Mouse (Mus musculus): ENCODE measurements around the gene Hdac10. TPM values are rescaled to one million over a fixed set of nuclear protein-coding genes. Genes with fewer than 3 reads are reported as not detected.
A peak's percentile ranks its signal among the peaks of the same experiment; 100 is the strongest.

Hdac10 gene
- 10 to 100 TPM in 2 of 3 experiments, 1 to 10 TPM in 1; 8.6 to 29.8 (median 25.6) TPM for polyA plus RNA-seq (2017; shearing (Covaris generic))

DNA sequence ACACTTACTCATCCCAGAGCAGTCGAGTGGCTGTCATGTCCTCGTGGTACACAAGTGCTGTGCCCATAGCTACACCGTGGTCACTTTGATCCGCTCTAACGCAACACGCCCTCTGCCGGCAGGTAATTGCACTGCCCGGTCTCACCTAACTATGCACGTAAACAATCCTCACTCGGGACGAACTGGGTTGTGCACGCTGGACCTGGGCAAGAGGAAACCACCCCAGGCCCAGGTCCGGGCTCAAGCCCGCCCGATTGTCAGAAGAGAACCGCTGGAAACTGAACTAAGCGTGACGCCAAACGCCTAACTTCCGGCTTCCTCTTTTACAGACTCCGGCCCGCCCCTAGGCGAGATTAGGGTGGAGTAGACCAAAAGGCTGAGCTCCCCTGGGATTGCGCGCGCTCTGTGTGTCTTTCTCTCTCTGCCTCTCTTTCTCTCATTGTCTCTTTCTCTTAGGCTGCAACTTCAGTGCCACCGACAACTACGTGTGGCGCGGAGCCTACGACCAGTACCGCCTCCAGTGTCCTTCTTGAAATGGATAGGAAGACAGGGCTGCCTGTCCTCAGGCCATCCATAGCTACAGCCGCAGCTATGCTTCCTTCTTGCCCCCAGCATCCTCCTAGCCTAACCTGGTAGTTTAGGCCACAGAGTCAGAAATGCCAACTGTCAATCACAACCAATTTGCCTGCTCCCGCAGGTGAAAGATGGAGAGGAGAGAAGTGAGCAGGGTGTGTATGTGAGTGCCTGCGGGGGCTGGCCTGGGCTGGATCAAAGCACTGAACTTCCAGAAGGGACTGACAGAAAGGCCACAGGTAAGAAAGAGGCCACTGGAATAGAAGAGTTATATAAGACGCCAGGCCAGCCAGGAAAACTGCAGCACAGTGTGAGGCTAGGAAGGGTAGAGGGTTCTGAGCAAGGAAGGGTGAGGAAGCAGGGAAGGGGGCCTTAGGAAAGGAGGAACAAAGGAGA lies at the start of gene Hdac10:
Hdac10 (minus strand) TSS at position 319 of the 969 bp plus-strand sequence.
- ATAC-seq = peak; percentile 79

DNA sequence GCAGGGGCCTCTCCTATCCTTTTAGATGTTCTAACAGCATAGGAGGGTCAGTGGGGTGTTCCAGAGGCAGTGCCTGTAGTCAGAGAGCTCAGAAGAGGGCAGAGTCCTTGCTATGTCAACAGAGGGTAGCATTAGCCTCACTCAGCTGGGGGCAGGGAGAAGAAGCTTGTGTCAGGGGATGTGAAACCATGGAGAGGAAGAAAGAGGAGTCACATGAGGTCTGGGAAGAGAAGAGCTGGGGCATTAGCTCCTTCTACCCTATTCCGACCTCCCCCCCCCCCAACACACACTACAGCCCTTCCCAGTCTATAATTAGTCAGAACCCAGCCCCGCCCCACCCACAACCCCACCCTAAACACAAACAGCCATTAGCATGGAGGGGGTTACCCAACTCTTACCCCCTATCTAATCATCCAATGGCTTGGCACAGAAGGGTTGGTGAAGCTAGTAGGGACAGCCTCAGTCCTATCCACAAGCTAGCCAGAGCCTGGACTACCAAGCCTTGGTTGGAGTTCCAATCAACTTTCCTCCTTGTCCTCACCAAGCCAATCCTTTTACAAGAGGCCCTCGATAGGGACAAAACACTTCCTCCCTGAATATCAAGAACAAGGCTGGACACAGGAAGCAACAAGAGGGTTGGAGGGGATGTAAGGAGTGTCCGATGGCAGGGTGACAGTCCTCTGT lies 49.2 kb upstream of the Hdac10 start:
- no peak for ATAC-seq

DNA sequence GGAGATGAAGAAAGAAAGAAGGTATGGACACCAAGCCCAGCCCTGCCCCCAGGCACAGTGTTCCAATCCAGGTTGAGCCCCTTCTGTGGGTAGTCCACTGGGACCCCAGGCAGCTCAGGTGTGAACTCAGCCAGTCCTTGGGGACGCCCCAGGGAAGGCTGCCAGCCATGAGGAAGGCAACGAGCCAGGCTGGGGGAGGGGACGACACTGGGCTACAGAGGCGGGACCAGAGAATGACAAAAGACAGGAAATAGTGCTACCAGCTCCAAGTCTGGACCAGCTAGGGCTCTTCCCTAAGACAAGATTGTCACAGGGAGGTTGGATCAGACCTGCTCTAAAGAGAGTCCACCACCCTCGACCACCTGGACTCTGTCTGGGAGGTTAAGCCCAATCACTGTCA lies 48.6 kb upstream of the Hdac10 start:
- ATAC-seq = no peak

DNA sequence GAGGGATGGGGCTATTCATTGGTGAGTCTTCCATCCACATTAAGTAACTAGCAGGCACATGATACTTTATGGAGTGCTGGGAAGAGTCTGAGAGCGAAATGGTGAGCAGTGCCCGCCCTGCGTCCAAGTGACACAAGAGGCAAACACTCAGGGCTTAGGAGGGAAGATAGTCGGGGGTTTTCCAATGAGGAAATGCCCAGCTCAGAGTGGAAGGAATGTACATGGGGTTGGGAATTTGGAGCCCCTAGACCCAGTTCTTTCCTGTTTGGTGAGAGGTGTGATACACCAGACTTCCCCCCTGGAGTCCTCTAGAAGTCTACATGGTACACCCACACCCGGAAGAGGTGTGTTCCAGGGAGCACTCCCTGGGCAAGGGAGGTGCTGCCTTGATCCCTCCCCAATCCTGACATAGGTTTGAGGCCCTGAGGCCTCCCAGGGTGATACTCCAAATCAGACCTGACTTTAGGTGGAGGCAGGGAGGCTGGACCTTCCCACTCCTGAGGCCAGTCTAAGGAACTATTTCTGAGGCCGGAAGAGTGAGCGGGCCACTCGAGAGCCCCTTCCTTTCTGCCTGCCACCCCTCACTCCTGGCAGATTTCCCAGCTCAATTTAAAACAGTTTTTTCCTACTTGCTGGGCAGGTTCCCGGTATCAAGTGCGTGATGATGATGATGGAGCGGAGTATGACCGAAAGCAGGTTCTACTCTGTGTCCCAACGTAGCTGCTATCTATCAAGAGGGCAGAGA lies 47.1 kb upstream of the Hdac10 start:
- no peak for ATAC-seq

DNA sequence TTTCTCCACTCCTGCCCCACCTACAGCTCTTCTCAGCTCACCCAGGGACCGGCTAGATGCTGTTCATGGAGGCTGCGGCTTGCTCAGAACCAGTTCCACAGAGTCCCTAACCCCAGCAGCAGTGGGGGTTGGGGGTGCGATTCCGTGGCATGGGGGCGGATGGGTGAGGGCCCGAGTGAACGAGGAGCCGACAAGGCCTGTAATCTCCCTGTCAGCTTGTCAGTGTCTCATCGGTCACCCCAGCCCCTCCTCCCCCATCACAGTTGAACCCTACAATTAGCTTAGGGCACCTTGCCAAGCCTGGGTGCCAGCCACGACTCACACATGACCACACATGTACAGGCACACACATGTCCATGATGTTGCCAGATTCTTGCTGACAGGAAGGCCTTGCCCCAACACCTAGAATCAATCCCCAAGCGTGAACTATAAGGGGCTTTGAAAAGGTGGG lies 46.4 kb upstream of the Hdac10 start:
- ATAC-seq = no peak

DNA sequence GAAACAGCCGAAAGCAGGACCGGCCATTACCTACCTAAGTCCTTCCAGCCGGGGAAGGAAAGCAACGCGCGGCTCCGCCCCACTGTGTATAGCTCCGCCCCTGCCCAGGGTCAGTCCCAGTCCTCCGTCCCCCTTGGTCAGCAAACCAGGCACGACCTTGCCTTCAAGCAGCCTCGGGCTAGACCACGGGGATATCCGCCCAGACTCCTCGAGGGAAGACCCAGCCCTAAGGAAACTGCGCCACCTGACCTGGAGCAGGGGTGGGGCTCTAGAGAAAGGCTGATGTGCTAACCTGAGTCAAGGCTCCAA lies 45.4 kb upstream of the Hdac10 start:
- ATAC-seq = peak; percentile 20

DNA sequence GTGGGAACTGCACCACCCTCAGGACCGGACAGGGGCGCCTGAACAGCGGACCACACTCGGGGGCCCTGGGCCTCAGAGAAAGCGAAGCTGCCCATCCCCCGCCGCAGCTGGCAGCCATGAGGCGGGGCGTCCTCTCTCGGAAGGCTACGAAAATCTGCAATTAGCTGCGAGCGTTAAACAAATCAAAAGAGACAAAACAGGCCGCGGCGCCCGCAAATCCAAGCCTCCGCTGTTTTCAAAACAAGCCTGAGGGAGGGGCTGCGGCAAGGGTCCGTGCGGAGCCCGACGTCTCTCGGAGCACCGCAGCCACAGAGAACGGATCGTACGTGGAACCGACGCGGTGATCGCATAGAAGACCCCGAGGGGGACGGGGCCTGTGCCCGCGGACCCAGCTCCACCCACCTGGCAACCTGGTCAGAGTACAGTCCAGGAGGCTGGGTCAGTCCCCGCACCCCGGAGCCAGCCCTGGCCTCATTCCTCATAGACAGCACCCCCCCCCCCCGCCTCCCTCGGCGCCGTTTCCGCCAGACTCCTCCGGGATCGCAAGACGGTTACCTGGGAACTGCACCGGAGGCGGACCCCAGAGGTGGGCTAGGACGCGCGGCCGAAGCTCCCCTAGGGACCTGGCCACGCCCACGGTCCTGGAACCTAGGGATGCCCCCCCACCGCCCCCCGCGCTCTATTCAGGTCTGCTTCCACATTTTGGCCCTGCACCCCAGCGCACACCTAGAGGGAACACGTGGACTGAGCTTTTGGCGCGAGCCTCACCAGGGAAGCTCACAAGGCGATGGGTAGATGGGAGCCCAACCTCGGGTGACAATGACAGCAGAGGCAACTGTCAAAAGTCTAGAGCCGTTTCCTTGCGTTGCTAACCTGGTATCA lies 44.8 kb upstream of the Hdac10 start:
- peak; percentile 49 for ATAC-seq

DNA sequence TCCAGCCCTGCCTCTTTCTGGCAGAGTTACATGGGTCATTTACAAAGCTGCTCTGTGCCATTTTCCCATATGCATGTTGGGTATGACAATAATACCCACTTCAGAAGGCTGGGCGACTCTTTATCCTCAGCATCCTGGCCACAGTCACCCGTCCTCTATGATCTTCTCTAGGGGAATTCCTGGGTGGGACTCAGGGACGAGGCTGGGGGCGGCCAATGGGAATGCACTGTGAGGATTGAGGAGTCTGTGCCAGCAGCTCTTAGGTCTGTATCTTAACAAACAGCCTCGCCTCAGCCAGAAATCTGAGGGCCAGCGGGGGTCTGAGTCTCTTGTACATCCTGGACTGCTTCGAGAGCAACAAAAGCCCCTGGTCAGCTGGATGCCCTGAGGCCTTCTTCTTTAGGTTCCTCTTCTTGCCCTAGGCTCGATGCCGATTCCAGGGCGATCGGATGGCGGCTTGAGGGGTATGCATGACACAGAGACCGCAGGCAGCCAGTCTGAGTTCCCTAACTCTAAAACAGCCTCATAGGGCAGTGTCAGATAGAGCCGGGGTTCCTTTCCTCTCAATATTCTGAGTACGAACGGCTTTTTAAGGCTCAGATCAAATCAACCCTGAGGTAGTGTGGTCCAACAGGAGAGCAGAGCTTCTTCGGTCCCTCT lies 43.9 kb upstream of the Hdac10 start:
- peak; percentile 16 for ATAC-seq

DNA sequence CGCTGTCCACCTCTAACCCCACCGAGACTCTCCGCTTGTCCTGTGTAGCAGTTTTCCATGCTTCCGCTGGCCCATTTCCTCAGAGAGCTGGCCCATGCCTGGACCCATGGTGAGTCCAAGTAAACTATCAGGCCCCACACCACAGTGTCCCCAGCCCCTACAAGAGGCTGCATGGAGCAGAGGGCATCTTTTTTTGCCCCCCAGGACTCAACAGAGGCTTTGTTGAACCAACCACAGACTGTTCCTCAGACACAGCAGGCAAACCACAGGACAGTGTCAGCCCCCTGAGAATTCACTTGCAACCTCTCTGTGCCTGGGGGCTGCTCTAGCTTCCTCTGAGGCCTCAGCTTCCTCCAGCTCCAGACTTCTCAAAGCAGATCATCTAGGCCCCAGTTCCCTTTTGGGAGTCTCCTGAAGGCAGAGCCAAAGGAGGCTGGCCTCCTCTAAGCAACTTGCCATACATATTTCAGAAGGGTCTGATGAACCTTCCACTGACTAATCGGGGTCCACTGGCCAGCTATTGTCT lies 43.1 kb upstream of the Hdac10 start:
- no peak for ATAC-seq

DNA sequence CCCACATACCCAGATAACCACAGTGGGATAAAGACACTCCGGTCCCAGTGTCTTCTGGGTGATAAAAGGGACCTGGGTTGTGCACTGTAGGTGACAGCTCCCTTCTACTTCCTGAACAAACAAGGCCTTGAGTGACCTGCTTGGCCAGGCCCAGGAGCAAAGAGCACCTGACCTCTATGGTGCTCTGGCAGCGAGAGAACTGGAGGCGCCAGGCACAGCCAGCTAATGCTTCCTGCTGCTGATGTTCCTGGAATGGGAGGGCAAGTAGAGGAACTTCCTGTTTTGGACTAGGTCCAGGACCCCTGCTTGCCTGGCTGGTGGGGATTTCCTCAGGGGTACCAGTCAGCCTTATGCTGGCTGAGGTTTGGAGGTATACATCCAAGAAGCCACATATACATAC lies 41.6 kb upstream of the Hdac10 start:
- no peak for ATAC-seq

DNA sequence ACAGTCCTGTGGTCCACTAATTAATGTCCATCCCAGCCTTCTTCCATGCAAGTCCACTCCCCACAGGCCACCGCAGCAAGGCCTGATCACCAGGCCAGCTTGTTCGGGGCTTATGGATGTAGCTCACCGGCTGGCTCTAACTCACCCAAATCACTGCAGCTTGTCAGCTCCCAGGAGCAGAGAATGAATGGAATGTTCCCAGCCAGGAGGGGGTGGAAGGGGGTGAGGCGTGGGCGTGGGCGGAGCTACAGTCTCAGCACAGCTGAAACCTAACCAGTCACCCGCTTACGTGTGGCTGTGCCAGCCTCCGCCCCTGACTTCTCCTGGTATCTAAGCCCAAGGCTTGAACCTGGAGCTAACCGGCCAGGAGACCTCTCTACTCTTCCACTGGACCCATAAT lies 40.9 kb upstream of the Hdac10 start:
- no peak for ATAC-seq

DNA sequence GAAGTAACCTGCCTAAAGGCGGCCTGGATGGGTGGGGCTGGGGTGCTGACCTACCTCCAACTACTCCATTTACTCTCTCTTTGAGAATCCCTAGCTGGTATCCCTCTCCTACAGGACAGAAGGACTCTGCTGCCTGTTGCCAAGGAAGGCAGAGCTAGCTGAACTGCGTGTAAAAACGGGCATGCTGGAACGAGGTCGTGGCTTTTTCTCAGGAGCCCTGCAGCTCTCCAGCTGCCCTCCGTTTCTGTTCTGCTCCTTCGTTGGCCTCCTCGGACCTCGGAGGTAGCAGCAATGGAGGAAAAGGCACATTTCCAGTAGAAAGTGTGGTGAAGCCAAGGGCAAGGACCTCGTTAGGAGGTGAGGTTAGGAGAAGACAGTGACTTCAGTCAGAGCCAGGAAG lies 40.4 kb upstream of the Hdac10 start:
- ATAC-seq = no peak

DNA sequence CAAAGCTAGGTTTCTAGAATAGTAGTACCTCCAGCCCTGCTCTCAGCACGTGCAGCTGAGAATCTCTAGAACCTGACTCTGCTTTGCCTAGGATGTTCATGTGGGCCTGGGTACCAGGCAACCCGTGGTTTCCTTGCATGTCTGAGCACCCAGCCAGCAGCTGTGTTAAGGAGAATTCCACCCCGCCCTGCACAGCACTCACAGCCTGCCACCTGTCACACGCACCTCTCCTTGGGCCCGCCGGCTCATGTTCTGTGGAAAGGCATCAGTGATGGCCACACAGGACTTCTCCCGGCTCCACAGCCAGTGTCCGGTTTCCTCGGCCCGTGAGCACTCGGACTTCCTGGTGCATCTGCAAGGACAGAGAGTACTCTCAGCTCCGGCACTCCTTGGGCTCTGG lies 37.0 kb upstream of the Hdac10 start:
- ATAC-seq = no peak

DNA sequence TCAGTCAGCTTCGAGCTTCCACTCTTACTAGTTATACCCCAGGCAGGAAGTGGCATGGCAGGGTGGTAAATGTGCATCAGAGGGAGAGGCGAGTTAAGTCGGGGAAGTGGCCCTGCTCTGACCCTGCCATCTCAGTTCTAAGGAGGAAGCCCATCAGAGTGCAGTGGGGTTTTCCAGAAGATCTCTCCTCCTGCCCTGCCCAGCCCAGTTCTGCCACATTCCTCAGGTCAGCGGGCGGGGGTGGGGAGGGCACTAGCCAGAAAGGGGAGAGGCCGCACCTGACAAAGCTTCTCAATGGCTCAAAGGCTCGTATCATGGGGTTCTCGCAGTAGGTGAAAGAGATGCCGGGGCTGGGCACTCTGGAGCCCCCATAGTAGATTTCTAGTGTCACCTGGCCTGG lies 32.9 kb upstream of the Hdac10 start:
- no peak for ATAC-seq

DNA sequence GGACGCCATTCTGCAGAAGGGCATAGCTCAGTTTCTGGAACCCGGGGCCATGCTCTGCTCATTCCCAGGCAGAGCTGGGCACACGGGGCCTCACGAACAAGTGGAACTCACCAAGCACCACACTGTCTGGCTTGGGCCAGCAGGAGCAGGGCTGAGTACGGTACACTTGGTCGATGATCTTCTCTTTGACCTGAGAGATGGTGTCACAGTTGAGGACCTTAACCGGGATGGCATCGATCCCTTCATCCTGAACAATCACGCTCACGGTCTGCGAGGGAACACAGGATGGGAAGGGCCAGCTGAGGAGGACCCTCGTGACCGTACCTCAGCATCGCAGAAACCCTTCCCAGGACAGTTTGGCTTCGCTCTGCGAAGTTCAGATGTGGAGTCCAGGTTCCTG lies 30.0 kb upstream of the Hdac10 start:
- no peak for ATAC-seq

DNA sequence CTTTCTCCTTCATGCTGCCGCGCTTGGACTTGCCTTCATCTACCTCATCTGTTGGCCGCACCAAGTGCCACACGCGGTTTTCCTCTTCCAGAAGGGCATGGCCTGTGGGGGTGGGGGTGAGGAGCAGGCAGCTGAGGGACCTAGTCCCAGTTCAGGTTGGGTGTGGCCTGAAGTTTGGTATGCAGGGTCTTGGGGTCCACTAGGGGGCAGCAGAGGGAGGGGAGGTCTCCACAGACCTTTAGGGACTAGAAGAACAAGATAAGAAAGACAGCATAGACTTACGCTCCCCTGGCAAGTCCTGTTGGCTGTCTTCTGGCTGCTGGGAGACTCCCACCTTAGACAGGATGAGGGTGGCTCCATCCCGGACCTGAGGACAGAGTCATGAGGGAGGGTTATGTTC lies 29.5 kb upstream of the Hdac10 start:
- ATAC-seq = peak; percentile 68

DNA sequence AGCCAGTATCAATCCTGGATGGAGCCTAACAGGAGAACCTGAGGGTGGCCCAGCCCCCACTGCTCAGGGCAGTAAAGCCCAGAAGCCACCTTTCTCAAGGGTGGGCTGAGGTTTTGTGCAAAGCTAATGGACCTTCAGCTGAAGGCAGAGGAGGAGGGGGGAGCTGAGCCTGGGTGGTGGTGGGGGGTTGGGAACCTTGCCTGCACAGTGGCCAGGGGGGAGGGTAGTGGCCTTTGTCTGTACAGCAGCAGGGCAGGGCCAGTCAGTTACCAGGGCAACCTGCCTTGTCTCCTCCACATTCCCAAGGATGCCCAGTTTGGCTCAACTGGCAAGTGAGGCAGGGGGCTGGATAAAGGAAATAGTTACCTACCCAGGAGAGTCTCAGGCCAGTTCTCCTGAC lies 23.8 kb upstream of the Hdac10 start:
- no peak for ATAC-seq

DNA sequence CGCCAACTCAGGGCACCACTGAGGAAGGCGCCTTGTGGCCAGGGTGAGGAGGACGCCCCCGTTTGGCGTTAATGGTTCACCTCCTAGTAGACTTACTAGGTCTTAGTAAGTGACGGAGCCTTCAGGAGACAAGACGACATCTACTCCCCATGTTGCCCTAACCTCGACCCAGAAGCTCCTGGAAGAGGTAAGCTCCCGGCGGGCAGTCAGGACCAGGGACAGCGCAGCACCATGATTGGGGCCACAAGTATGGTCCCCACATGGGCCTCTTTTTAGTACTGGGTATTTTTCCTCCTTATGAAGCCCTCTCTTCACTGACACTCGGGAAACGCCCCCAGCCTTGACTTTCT lies 21.5 kb upstream of the Hdac10 start:
- ATAC-seq = peak; percentile 20

DNA sequence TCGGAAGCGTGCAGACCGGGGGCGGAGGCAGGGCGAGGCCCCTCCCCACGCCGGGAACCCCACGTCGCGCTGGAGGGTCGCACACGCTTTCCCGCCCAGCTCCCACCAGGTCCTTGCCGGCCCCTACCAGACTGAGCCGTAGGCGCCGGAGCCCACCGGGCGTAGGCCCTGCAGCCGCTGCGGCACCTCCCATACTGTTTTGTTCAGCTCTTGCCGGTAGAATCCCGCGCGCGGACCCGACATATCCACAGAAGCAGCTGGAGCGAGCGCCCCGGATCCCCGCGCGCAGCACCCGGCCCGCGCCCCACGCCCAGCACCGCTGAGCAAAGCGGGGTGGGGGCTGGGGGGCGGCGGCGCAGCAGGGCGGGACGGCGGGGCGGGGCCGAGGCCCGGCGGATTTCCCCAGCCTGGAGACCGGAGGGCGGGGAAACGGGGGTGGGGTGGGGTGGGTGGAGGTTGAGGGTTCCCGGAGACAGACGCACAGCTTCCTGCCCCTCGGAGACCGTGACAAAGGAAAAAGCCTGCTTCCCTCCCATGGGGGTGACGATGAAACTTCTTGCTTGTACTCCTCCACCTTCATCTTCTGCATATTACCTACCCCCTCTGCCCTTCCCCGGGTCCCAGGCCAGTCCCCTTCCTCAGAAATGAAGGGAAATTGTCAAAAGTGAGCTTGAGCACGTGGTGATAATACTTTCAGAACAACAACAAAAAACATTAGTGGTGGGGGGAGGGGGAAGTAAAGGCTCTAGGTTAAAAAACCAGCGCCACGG lies 21.0 kb upstream of the Hdac10 start, which contains the start of gene Mapk11:
Mapk11 (minus strand) TSS at position 358 of the 770 bp plus-strand sequence.
- peak; percentile 63 for ATAC-seq

DNA sequence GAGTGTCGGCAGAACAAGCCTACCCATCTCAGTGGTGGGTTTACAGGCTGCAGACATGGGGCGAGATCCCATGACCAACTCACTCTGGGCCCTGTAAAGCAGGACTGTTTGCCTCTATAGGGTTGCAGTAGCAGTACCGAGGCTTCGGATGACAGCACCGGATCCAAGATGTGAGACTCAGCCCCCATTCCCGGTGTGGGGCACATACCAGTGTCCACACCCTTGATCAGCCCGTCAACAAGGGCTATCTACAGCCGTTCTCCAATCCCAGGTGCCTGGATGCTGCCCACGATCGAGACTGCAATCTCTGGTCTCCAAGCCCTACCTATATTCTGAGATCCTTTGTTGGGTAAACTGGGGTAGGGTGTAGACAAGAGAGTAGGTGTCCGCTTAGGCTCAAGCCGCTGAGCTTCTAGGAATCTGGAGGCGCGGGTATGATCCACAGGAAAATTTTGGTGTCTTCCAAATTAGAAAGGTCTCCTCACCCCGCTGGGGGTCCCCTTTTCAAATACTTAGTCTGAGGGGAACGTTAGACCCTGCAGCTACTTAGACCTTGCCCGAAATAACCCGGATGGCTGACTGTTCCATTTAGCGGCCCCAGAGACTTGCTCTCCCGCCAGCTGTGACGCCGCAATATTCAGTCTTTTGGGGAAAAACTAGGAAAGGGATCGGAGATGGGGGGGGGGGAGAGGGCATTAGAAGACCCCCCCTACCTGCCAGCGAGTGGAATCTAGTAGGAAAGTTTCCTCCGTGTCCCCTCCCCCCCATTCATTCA lies 20.2 kb upstream of the Hdac10 start:
- ATAC-seq = no peak

All from inflammation-experienced regulatory T-cells, adult 6 months (primary cell).